Mouse (Mus musculus) cerebellum, postnatal 14 days (tissue): ENCODE results near the gene Vps35l.

Experiments
- DNase-seq, 2 experiments: peaks; one replicate each; pipeline ENCODE4 v3.0.0; 2021; ENCODE audit warnings: mixed read lengths in 2 of 2

The Vps35l gene

GRCm38 (mm10) chr7:118739975-118740531 lies at the start of gene Vps35l:
Gene Vps35l, plus strand, starts transcription at chr7:118740226.
- DNase-seq = peak; percentile 92 to 94

DNA sequence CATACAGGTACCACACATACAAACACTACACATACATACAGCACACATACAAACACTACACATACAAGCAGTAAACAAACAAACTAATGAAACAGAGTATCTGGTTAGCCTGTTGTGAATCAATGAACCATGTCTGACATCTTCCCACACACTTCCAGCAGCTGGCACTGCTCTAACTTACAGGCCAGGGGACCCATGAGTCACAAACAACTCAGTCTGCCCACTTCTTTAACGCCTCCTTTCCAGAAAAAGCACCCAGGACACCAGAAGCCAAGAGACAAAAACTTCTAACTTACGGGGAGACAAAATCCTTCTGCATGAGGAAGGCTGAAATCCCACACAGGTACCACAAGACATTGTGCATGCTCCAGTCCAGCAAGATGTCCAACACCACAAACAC lies 48.7 kb upstream of the Vps35l start:
- no peak for DNase-seq

- no peak for DNase-seq
Observed at GRCm38 (mm10) chr7:118696146-118696545, 43.9 kb upstream of the Vps35l start.

DNA sequence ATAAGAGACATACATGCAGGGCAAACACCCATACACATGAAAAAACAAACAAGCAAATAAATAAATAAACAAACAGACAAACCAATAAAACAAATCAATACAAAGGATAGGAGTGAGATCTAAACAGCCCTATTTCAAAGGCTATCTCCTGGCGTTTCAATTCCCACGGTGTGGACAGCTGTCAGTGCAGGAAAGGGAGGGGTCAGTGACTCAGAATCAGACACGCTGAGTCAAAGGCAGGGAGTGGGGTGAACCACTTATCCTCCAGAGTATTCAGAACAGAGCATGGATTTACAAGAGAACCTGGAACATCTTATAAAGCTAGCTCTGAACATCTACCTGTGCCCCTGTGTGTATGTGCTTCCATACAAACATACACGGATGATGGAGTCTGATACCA lies 42.9 kb upstream of the Vps35l start:
- DNase-seq = no peak

GRCm38 (mm10) chr7:118698882-118699281 lies 41.1 kb upstream of the Vps35l start:
- DNase-seq = no peak

DNA sequence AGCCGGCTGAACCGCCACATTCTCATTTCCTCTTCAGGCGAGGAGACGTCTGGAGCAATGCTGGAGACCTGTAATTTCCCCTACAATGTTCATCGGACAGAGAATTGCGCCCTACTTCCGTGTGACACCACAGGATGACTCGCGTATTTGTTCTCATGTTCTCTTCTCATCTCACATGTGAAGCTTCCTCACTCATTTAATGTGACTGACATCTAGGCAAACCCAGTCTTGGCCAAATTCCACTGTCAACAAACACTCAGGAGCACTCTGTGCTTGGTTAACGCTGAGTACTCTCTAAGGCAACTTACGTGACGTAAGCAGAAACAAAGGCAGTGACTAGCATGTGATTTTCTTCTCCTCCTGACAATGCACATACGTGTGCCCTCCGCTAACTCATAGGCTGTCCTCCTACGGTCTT lies 36.9 kb upstream of the Vps35l start:
- DNase-seq = no peak

DNA sequence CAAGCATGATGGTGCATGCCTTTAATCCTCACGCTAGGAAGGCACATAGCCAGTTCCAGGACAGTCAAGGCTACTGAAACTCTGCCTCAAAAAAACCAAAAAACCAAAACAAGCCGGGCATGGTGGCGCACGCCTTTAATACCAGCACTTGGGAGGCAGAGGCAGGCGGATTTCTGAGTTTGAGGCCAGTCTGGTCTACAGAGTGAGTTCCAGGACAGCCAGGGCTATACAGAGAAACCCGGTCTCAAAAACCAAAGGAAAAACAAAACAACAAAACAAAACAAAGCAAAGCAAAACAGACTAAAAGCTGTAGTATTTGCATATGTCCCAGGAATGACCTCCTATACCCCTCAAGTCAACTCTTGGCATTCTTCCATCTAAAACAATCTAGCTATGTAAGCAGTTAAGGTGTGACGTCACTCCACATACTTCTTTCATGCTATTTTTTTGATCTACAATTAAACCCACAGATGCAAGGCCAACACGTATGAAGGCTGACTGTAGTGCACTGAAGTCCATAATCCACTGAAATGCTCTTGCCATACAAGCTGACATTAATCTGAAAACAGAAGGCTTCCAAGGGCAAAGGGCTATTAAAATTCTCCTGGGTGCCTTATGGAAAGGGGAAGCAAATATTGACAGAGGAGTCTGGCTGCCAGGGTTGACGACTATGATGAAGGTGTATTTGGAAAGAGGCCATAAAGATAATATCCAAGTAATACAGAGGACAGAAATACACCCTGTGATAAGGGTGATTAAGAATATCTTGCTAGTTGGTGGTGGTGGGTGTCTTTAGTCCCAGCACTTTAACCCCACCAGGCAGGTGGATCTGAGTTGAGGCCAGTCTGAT lies 35.8 kb upstream of the Vps35l start:
- DNase-seq = no peak

DNA sequence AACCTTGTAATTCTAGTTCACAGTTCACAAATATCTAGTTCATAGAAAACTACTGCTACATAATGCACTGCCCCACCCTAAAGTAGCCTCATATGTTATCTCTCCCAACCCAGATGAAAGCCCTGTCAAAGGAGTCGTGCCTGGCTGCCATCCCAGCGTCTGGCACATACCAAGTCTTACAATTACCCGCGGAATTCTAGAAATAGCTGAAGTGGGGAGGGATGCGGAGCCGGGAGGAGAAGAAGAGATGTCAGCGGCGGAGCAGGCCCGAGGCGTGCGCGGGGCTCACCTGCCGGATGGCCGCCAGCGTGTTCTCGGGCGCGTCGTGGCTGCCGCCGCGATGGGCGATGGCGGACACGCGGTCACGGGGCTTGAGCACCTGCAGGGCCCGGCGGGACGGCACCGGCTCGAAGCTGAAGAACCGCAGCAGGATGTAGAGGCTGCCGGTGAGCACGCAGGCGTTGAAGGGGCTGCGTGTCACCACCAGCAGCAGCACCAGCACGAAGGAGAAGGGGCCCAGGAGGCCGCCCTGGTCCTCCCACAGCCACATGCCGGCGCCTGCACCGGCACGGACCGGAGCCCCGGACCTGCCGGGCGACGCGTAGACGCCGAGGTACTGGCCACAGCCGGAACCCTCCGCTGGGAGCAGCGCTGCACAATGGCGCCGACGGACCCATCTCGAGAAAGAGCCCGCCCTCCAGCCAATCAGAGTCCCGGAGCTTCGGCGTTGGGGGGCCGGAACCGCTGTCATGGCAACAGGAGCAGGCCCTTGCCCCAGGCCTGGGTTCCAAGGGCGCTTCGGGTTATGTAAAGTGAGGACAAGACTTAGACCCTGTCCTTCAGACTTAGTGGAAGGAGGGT lies 34.7 kb upstream of the Vps35l start, which contains the start of gene Gde1:
TSS of gene Gde1 (minus strand) at position 678 of the 861 bp plus-strand sequence.
- DNase-seq = peak; percentile 92 to 94

DNA sequence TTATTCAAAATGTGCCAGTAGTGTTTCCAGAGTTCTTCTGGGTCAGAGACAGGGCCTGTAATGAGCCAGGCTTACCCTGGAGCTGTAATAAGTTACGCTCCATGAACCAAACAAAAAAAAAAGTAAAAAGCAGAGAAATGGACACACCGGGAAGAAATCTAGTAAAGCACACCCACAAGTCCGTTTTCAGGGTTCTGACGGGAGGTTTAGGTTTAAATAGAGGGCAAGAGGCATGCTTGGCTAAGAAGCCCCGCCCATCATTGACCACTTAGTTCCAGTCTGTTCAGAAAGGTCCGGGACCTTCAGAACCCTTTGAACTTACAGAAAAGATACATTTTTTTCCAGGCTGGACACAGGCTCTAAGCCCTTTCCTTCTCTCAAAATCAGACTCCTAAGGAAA lies 34.0 kb upstream of the Vps35l start:
- DNase-seq = no peak

DNA sequence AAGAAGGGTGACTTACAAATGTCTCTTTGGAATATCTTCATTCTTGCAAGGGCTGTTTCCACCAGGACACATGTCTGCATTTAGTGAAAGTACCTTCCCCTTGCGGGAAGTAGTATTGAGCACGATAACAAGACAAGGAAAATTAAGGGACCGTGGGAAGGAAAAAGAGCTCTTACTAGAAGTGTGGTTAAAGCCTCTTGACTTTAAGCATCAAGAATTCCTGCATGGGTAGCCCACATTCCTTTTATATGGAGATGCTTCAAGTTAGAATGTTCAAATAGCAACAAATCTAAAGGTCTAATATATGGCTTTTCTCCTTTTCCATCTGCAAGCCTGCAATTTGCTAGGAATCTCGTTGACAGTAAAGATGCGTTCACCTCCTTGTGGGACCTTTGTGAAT lies 33.5 kb upstream of the Vps35l start:
- no peak for DNase-seq

GRCm38 (mm10) chr7:118707216-118707615 lies 32.8 kb upstream of the Vps35l start:
- no peak for DNase-seq

- no peak for DNase-seq
Observed at GRCm38 (mm10) chr7:118708002-118708401, 32.0 kb upstream of the Vps35l start.

DNA sequence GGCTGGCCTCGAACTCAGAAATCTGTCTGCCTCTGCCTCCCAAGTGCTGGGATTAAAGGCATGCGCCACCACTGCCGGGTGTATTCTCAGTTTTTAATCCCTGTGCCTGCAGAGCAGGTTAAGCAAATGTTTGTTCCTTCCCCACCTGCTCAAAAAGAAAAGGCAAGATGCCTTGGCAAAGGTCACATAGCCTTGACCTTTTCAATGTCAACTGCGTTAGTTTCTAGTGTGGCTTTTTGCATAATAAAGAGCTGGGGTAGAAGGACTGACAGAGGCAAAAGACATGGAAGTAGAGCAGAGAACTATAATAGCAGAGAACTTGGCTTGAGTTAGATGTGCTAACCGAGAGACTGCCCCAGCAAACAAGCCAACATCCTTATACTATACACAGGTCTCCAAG lies 29.2 kb upstream of the Vps35l start:
- DNase-seq = no peak

GRCm38 (mm10) chr7:118712228-118713173 lies 27.5 kb upstream of the Vps35l start, which contains the start of gene Ccp110:
Gene Ccp110, plus strand, starts transcription at chr7:118712552.
- peak; percentile 92 to 95 for DNase-seq

DNA sequence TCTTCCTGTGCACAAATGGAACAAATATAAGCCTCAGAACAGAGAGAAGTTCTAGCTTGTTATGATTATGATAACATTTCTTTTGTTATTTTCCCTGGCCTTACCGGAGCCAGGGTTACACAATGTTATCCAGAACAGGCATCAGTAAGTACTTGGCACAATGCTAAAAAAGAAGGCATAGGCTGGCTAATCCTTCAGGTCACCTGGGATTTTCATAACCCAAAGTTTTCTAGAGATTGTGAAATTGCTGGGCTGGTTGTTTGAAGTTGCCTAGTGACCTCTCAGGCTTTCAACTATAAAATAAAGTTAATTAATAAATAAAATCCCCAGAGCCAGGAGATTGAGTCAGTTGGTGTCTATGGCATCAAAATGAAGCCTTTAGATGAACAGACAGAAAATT lies 25.2 kb upstream of the Vps35l start:
- DNase-seq = no peak

DNA sequence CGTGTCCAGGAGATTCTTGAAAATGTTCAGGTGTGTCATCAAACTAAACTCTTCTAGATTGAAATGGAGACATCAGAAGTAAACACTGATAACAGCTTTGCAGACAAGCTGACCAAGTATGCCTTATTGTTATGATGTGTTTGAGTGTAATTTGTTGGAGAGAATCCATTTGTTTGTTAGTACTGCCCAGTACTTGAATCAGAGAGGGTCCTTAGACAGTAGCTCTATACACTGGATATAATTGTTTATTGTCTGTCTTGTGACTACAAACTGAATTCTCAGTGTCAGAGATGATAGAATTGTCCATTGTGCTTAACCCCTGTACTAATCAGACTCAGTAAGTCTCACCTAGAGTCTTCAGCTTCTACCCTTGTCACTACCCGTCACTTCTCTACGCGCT lies 22.0 kb upstream of the Vps35l start:
- DNase-seq = no peak

DNA sequence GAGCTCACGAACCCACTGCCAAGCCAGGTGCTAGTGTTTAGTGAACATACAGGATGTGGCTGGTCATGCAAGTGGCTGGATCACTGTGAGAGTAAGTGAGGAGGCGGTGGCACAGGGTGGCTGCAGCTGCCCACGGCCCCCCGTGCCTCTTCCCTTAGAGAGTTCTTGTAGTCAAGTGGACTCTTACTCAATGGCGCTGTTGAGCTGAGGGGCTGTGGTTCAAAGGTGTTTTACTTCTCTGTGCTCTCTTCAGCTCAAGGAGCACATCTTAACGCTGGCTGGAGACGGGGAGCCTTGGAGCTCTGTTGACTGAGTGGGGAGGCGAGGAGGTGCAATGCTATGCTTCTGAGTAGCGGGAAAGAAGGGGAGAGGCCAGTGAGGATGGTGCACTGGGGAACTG lies 16.1 kb upstream of the Vps35l start:
- DNase-seq = no peak

DNA sequence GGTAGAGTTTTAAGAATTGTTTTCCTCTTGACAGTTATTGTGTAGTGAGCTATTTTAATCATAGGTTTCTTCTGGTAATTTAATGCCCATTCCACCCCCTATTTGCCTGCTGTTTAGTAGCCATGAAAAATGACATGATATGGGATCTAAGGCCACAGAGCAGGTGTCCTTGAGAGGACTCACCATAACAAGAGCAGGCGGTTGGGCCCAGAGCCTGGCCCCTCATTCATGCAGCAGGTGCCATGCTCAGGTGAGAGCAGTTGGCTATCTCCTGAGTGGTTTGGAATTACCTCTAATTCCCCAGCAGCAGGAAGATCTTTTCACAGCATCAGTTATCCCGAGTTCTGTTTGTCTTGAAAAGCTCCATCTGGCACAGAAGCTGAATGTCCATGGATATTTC lies 14.6 kb upstream of the Vps35l start:
- DNase-seq = no peak

GRCm38 (mm10) chr7:118728846-118729587 lies 11.0 kb upstream of the Vps35l start:
- no peak for DNase-seq

GRCm38 (mm10) chr7:118731781-118732180 lies 8.2 kb upstream of the Vps35l start:
- DNase-seq = no peak

DNA sequence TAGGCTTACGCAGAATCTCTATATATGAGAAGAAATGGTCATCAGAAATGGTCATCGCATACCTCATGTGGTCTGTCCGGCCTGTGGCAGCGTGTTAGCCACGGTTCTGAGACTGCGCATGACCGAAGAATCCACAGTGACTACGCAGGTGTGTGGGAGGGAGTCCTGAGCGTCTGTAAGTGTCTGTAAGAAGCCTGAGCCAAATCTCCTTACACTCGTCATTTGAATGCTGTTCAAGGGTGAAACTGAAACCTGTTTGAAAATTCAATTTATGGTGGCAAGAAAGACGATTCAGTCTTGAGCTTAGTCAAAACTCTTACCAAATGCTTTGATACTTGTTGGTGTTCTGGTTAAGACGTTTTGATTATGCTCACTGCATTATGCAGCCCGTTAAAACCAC lies 6.8 kb upstream of the Vps35l start:
- DNase-seq = no peak
